7 mouse cellular contexts compared by ENCODE assay signal in the genomic region with DNA sequence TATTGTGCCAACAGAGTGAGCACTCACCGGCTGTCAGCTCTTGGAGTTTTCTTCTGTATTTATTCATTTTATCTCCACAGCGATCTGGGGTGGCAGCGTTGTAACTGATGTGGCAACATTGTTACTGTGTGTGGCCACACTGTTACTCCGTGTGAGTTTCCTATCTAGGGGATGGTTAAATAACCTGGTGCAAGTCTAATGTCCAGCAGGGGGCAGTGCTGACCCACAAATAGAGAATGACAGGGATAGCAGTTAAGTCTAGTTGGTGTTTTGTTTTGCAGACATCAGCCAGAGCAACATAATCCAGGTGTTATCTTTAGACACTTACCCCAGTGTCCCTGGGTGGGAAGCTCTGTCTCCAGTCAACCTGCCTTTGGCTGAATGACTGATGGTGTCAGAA. TPM values are rescaled to one million over a fixed set of nuclear protein-coding genes. Genes with fewer than 3 reads are reported as not detected.
DNase-seq lines count a peak whose midpoint lies in the region; ATAC-seq lines count a peak whose summit lies in the region.

No protein-coding gene starts in this region.

- intact Hi-C loops in heart, postnatal 14 days (cut with DNase I), result loop anchor here (2.0 kb wide), 1 partner anchor 514 kb away; no protein-coding TSS in a partner anchor

- DNase-seq in MEL-GATA-1-ER (ENCODE audit: extremely low read depth, low read depth), result peak; percentile 66
- DNase-seq in brain, adult 2 months (ENCODE audit: low read depth, low spot score), result peak; percentile 91
- DNase-seq in heart, postnatal 14 days, result peak; percentile 77 to 89
- DNase-seq in layer of hippocampus, adult 9-11 months, result peak; percentile 84
- peak; percentile 74 to 75 for DNase-seq in right cerebral cortex, postnatal 36 days (ENCODE audit: low spot score in 2 of 2)

- ATAC-seq in erythroid progenitor cell, adult 5-6 weeks (replicated peaks; ENCODE audit: low FRiP score, poor library complexity, severe bottlenecking), result 0 out of 2 replicates have a peak, but pooled peaks have one; percentile 54
- peak; percentile 91 for ATAC-seq in megakaryocyte, adult 5-6 weeks (ENCODE audit: poor library complexity, severe bottlenecking)

RNA-seq across cellular contexts. Expression of a gene that starts 23.1 kb away (rescaled TPM):
- 8.0 and 9.4 TPM in 2 replicates for total RNA-seq in erythroid progenitor cell, adult 5-6 weeks (2015; ENCODE audit: low replicate concordance)
- total RNA-seq in erythroid progenitor cell, adult 5-6 weeks (2017; ENCODE audit: low replicate concordance), result 17.5 and 19.1 TPM in 2 replicates
- total RNA-seq in heart, postnatal 14 days (2021), result 100 to 1,000 TPM; 106 TPM
- 14.0 and 17.4 TPM in 2 replicates for total RNA-seq in megakaryocyte, adult 5-6 weeks (2015)
- total RNA-seq in megakaryocyte, adult 5-6 weeks (2017), result 34.7 and 37.7 TPM in 2 replicates

RNA-seq across cellular contexts. Expression of a gene that starts 24.3 kb away (rescaled TPM):
- total RNA-seq in erythroid progenitor cell, adult 5-6 weeks (2015; ENCODE audit: low replicate concordance), result 0.72 TPM in 1 of 2 replicates, not detected in the other
- 0.23 and 0.64 TPM in 2 replicates for total RNA-seq in erythroid progenitor cell, adult 5-6 weeks (2017; ENCODE audit: low replicate concordance)
- 1 to 10 TPM in 1 of 2 experiments, under 1 TPM in 1; 0.22 to 3.3 TPM for total RNA-seq in heart, postnatal 14 days (2021)
- total RNA-seq in megakaryocyte, adult 5-6 weeks (2015), result 0.71 and 1.7 TPM in 2 replicates
- total RNA-seq in megakaryocyte, adult 5-6 weeks (2017), result 0.77 and 1.5 TPM in 2 replicates

RNA-seq across cellular contexts. Expression of a gene that starts 27.4 kb away (rescaled TPM):
- not detected in 2 replicates for total RNA-seq in erythroid progenitor cell, adult 5-6 weeks (2015; ENCODE audit: low replicate concordance)
- total RNA-seq in erythroid progenitor cell, adult 5-6 weeks (2017; ENCODE audit: low replicate concordance), result not detected in 2 replicates
- not detected for total RNA-seq in heart, postnatal 14 days (2021)
- total RNA-seq in megakaryocyte, adult 5-6 weeks (2015), result 0.33 TPM in 1 of 2 replicates, not detected in the other
- total RNA-seq in megakaryocyte, adult 5-6 weeks (2017), result not detected in 2 replicates

RNA-seq across cellular contexts. Expression of a gene that starts 46.1 kb away (rescaled TPM):
- 138 and 208 TPM in 2 replicates for total RNA-seq in erythroid progenitor cell, adult 5-6 weeks (2015; ENCODE audit: low replicate concordance)
- 116 and 354 TPM in 2 replicates for total RNA-seq in erythroid progenitor cell, adult 5-6 weeks (2017; ENCODE audit: low replicate concordance)
- total RNA-seq in heart, postnatal 14 days (2021), result 1,000 to 10,000 TPM; 2,156 to 2,164 TPM
- total RNA-seq in megakaryocyte, adult 5-6 weeks (2015), result 370 and 491 TPM in 2 replicates
- 820 and 835 TPM in 2 replicates for total RNA-seq in megakaryocyte, adult 5-6 weeks (2017)

RNA-seq across cellular contexts. Expression of a gene that starts 54.3 kb away (rescaled TPM):
- not detected in 2 replicates for total RNA-seq in erythroid progenitor cell, adult 5-6 weeks (2015; ENCODE audit: low replicate concordance)
- total RNA-seq in erythroid progenitor cell, adult 5-6 weeks (2017; ENCODE audit: low replicate concordance), result not detected in 2 replicates
- under 1 TPM; 0.67 to 0.73 TPM for total RNA-seq in heart, postnatal 14 days (2021)
- total RNA-seq in megakaryocyte, adult 5-6 weeks (2015), result 0.62 TPM in 1 of 2 replicates, not detected in the other
- total RNA-seq in megakaryocyte, adult 5-6 weeks (2017), result not detected in 2 replicates

Comparison
In these comparisons a context has a peak if more than half of its experiments do, and no peak if none do; other contexts are left out.
1. Peak in every context shown above with its lines: DNase-seq and ATAC-seq.